Mouse (Mus musculus): ENCODE data around the gene Ankrd6. TPM values are rescaled to one million over a fixed set of nuclear protein-coding genes. Genes with fewer than 3 reads are reported as not detected.
A peak's percentile ranks its signal among the peaks of the same experiment; 100 is the strongest.

Ankrd6 gene
- total RNA-seq (2014; fragmentation: Nextera tagmentation) (3.1 and 3.9 TPM in 2 replicates), total RNA-seq (2017) (4.1 and 5.9 TPM in 2 replicates), polyA plus RNA-seq (2012) (0.34 and 0.61 TPM in 2 replicates)

- Histone ChIP-seq H3K4me1 (ENCODE audit: insufficient read depth, low read depth, low read length) (peaks cover 18% of the 10 kb centered on the region), H3K4me3 (ENCODE audit: low read depth, low read length) (peak within 1 kb of the TSS; percentile 75), H3K36me3 (replicated peaks) (no peaks in the 10 kb centered on the region), H3K9me3 (replicated peaks) (no peaks in the 10 kb centered on the region), H3K27me3 (ENCODE audit: insufficient read depth, low read length) (peaks cover 31% of the 10 kb centered on the region)
- ATAC-seq (ENCODE audit: extremely low read depth, insufficient number of reproducible peaks, low FRiP score, poor library complexity, severe bottlenecking) (peak; percentile 45), DNase-seq (ENCODE audit: low spot score) (peak; percentile 72)
- TF ChIP-seq TAL1 (conservative IDR thresholded peaks at IDR 0.05; ENCODE audit: low read depth, low read length) (no peak), CTCF (IDR thresholded peaks at IDR 0.05; ENCODE audit: low read depth, low read length) (peak; percentile 31; the same call in 1 of the 2 replicates)
Measured at GRCm38 (mm10) chr4:32950356-32951034, at the start of gene Ankrd6. Gene Ankrd6 (minus strand): TSS chr4:32950841.

DNA sequence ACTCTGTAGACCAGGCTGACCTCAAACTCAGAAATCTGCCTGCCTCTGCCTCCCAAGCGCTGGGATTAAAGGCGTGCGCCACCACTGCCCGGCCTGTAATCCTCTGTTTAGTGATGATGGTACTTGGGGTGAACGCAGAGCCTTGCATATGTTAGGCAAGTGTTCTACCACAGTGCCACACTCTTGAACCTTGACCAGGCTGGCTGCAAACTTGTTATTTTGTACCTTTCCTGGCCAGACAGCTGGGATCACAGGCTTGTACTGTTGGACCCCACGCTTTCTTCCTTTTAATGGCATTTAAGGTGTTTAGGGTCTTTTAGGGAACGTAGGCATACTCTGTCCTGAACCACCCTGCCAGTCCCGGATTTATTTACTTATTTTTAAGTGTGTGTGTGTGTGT is 48.4 kb upstream of the Ankrd6 start:
- Histone ChIP-seq H3K27me3 (ENCODE audit: insufficient read depth, low read length) (no peaks in the 10 kb centered on the region; the same call in 1 of the 2 replicates), H3K4me1 (ENCODE audit: insufficient read depth, low read depth, low read length) (peaks cover 3% of the 10 kb centered on the region; the same call in 1 of the 2 replicates), H3K36me3 (replicated peaks) (no peaks in the 10 kb centered on the region), H3K9me3 (replicated peaks) (no peaks in the 10 kb centered on the region), H3K4me3 (ENCODE audit: low read depth, low read length) (no peak overlapping the region)
- DNase-seq (ENCODE audit: low spot score) (no peak), ATAC-seq (ENCODE audit: extremely low read depth, insufficient number of reproducible peaks, low FRiP score, poor library complexity, severe bottlenecking) (no peak)
- TF ChIP-seq CTCF (IDR thresholded peaks at IDR 0.05; ENCODE audit: low read depth, low read length) (no peak), GATA2 (IDR thresholded peaks at IDR 0.05; ENCODE audit: borderline replicate concordance, low read depth, low read length) (no peak), GATA1 (IDR thresholded peaks at IDR 0.05; ENCODE audit: borderline replicate concordance, low read length) (no peak), POLR2AphosphoS5 (IDR thresholded peaks at IDR 0.05; ENCODE audit: insufficient replicate concordance, low read depth, low read length) (no peak), TAL1 (conservative IDR thresholded peaks at IDR 0.05; ENCODE audit: low read depth, low read length) (no peak)

DNA sequence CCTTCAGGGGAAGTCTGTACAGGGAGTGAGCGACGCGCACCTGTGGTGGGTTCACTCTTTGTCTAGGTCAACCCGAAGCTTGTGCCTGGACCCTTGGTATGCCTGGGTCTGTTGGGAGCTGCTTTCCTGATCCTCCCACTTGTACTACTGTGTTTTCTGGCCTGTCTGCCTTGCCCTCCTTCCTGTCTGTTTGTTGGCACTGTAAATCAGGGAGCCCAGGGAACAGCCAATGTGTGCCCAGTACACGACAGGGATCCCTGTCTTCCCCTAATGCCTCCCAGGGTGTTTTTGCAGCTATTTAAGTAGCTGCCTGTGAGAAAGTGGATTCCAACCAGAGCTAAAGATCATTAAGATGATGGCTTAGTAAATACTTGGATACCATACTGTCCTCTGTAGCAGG is 46.9 kb upstream of the Ankrd6 start:
- no peaks in the 10 kb centered on the region; the same call in 1 of the 2 replicates for H3K27me3 ChIP-seq (ENCODE audit: insufficient read depth, low read length)
- no peaks in the 10 kb centered on the region for H3K36me3 ChIP-seq (replicated peaks)
- peaks cover 3% of the 10 kb centered on the region; the same call in 1 of the 2 replicates for H3K4me1 ChIP-seq (ENCODE audit: insufficient read depth, low read depth, low read length)
- no peaks in the 10 kb centered on the region for H3K9me3 ChIP-seq (replicated peaks)
- H3K4me3 ChIP-seq (ENCODE audit: low read depth, low read length): no peak overlapping the region
- no peak for TF ChIP-seq POLR2AphosphoS5 (IDR thresholded peaks at IDR 0.05; ENCODE audit: insufficient replicate concordance, low read depth, low read length)
- no peak for TF ChIP-seq CTCF (IDR thresholded peaks at IDR 0.05; ENCODE audit: low read depth, low read length)
- TF ChIP-seq GATA1 (IDR thresholded peaks at IDR 0.05; ENCODE audit: borderline replicate concordance, low read length): no peak
- TF ChIP-seq TAL1 (conservative IDR thresholded peaks at IDR 0.05; ENCODE audit: low read depth, low read length): no peak
- no peak for TF ChIP-seq GATA2 (IDR thresholded peaks at IDR 0.05; ENCODE audit: borderline replicate concordance, low read depth, low read length)
- DNase-seq (ENCODE audit: low spot score) (no peak), ATAC-seq (ENCODE audit: extremely low read depth, insufficient number of reproducible peaks, low FRiP score, poor library complexity, severe bottlenecking) (no peak)

DNA sequence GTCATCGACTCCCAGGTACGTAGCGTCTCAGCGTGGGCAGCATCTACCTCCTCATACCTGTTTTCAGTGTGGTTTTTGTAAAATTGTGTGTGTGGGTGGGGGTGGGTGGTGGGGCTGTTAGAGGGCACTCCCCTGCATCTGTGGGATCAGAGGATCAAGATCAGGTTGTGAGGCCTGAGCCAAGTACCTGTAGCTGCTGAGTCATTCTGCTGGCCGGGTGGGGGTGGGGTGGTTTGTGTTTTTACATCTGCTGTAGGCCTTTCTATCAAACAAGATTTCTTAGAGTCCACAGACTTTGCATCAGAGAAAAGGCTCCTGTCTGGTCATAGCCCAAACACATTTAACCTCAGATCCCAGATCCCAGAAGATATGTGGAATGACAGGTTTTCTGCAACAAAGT is 45.4 kb upstream of the Ankrd6 start:
- Histone ChIP-seq H3K27me3 (ENCODE audit: insufficient read depth, low read length) (peaks cover 8% of the 10 kb centered on the region), H3K4me1 (ENCODE audit: insufficient read depth, low read depth, low read length) (peaks cover 3% of the 10 kb centered on the region; the same call in 1 of the 2 replicates), H3K4me3 (ENCODE audit: low read depth, low read length) (no peak overlapping the region), H3K36me3 (replicated peaks) (no peaks in the 10 kb centered on the region), H3K9me3 (replicated peaks) (no peaks in the 10 kb centered on the region)
- no peak for DNase-seq (ENCODE audit: low spot score)
- TF ChIP-seq GATA2 (IDR thresholded peaks at IDR 0.05; ENCODE audit: borderline replicate concordance, low read depth, low read length): no peak
- ATAC-seq (ENCODE audit: extremely low read depth, insufficient number of reproducible peaks, low FRiP score, poor library complexity, severe bottlenecking): no peak

DNA sequence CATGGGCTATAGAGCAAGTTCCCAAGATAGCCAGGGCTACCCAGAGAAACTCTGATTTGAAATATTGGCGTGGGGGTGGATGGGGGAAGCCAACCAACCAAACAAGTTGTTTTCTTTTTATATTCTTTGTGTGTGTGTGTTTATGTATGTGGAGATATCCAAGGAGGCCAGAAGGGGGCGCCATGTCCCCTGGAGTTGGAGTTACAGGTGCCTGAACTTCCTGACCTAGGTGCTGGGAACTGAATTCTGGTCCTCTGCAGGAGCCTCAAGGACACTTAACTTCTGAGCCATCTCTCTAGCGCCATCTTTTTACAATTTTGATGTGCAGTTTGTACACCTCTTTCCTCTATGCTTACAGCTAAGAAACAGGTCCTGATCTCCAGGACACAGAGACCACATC is 43.5 kb upstream of the Ankrd6 start:
- peaks cover 11% of the 10 kb centered on the region for H3K27me3 ChIP-seq (ENCODE audit: insufficient read depth, low read length)
- H3K36me3 ChIP-seq (replicated peaks): no peaks in the 10 kb centered on the region
- H3K4me1 ChIP-seq (ENCODE audit: insufficient read depth, low read depth, low read length): peaks cover 3% of the 10 kb centered on the region; the same call in 1 of the 2 replicates
- H3K9me3 ChIP-seq (replicated peaks): no peaks in the 10 kb centered on the region
- TF ChIP-seq POLR2AphosphoS5 (IDR thresholded peaks at IDR 0.05; ENCODE audit: insufficient replicate concordance, low read depth, low read length): no peak
- TF ChIP-seq TAL1 (conservative IDR thresholded peaks at IDR 0.05; ENCODE audit: low read depth, low read length): no peak
- no peak for TF ChIP-seq CTCF (IDR thresholded peaks at IDR 0.05; ENCODE audit: low read depth, low read length)
- no peak for TF ChIP-seq GATA2 (IDR thresholded peaks at IDR 0.05; ENCODE audit: borderline replicate concordance, low read depth, low read length)
- no peak for TF ChIP-seq GATA1 (IDR thresholded peaks at IDR 0.05; ENCODE audit: borderline replicate concordance, low read length)
- no peak for ATAC-seq (ENCODE audit: extremely low read depth, insufficient number of reproducible peaks, low FRiP score, poor library complexity, severe bottlenecking)
- DNase-seq (ENCODE audit: low spot score): no peak
- no peak overlapping the region for H3K4me3 ChIP-seq (ENCODE audit: low read depth, low read length)

- peaks cover 21% of the 10 kb centered on the region for H3K27me3 ChIP-seq (ENCODE audit: insufficient read depth, low read length)
- H3K36me3 ChIP-seq (replicated peaks): no peaks in the 10 kb centered on the region
- DNase-seq (ENCODE audit: low spot score) (no peak), ATAC-seq (ENCODE audit: extremely low read depth, insufficient number of reproducible peaks, low FRiP score, poor library complexity, severe bottlenecking) (no peak)
- no peaks in the 10 kb centered on the region for H3K9me3 ChIP-seq (replicated peaks)
- H3K4me1 ChIP-seq (ENCODE audit: insufficient read depth, low read depth, low read length): peaks cover 31% of the 10 kb centered on the region
- no peak for TF ChIP-seq GATA2 (IDR thresholded peaks at IDR 0.05; ENCODE audit: borderline replicate concordance, low read depth, low read length)
- TF ChIP-seq CTCF (IDR thresholded peaks at IDR 0.05; ENCODE audit: low read depth, low read length): no peak
- TF ChIP-seq GATA1 (IDR thresholded peaks at IDR 0.05; ENCODE audit: borderline replicate concordance, low read length): no peak
- no peak for TF ChIP-seq POLR2AphosphoS5 (IDR thresholded peaks at IDR 0.05; ENCODE audit: insufficient replicate concordance, low read depth, low read length)
- TF ChIP-seq TAL1 (conservative IDR thresholded peaks at IDR 0.05; ENCODE audit: low read depth, low read length): no peak
- H3K4me3 ChIP-seq (ENCODE audit: low read depth, low read length): no peak overlapping the region
Measured at GRCm38 (mm10) chr4:32989346-32989745, 38.7 kb upstream of the Ankrd6 start.

Measured in G1E (cell line).